Mouse (Mus musculus) lung, embryonic 16.5 days (tissue): ENCODE measurements around the gene Bcl11a. TPM values are rescaled to one million over a fixed set of nuclear protein-coding genes. Genes with fewer than 3 reads are reported as not detected.
A peak's percentile ranks its signal among the peaks of the same experiment; 100 is the strongest.

Experiments used
- ATAC-seq: fragments of 200-750 bp; cut with Nextera tagmentation; 2 replicates; pipeline ENCODE4 v1.8.0; 2017; ENCODE audit warnings: low read depth, mild to moderate bottlenecking, moderate library complexity
- H3K27ac ChIP-seq: fragments of 300-500 bp; sonication (generic); 2 replicates; pipeline ENCODE4 v1.5.1; 2014; ENCODE audit warnings: mild to moderate bottlenecking, control low read depth, low read length
- H3K27me3 ChIP-seq: fragments of 300-500 bp; sonication (generic); 2 replicates; pipeline ENCODE4 v1.6.1; 2014; ENCODE audit warnings: low read depth, low read length, mixed read lengths; ENCODE audit not compliant: control insufficient read depth, insufficient read depth
- H3K36me3 ChIP-seq: fragments of 300-500 bp; sonication (generic); 2 replicates; pipeline ENCODE4 v1.6.1; 2014; ENCODE audit warnings: low read length; ENCODE audit not compliant: control insufficient read depth, insufficient read depth
- H3K4me1 ChIP-seq: fragments of 300-500 bp; sonication (generic); replicated peaks from 2 replicates; pipeline ENCODE4 v1.6.1; 2014; ENCODE audit warnings: low read length, mixed read lengths; ENCODE audit not compliant: control insufficient read depth, insufficient read depth
- H3K4me2 ChIP-seq: fragments of 300-500 bp; sonication (generic); 2 replicates; pipeline ENCODE4 v1.6.1; 2014; ENCODE audit warnings: low read depth, low read length, control low read depth
- H3K4me3 ChIP-seq: fragments of 300-500 bp; sonication (generic); 2 replicates; pipeline ENCODE4 v1.5.1; 2014; ENCODE audit warnings: mild to moderate bottlenecking, low read length, control low read depth
- H3K9ac ChIP-seq: fragments of 300-500 bp; sonication (generic); 2 replicates; pipeline ENCODE4 v1.6.1; 2014; ENCODE audit warnings: low read length, control low read depth
- H3K9me3 ChIP-seq: fragments of 300-500 bp; sonication (generic); 2 replicates; pipeline ENCODE4 v1.6.1; 2016; ENCODE audit warnings: low read length; ENCODE audit not compliant: control insufficient read depth
- WGBS: fragments of 180-500 bp; shearing (Covaris S2); extraction: QIAGEN DNeasy Blood & Tissue Kit; methylation state at CpG from one replicate; pipeline ENCODE4 v1.1.7; 2014; 5-methylcytosine and 5-hydroxymethylcytosine counted together
- polyA plus RNA-seq: library from polyadenylated mRNA; unstranded; fragments of >200 nt; fragmentation: Nextera tagmentation; extraction: Ambion mirVana; gene quantifications from 2 replicates; pipeline ENCODE4 v1.2.1, GENCODE M21; 2015

Bcl11a gene
- polyA plus RNA-seq, 1 experiment from 2014 or later, result 15.3 TPM

GRCm38 (mm10) chr11:24148545-24148944 lies 70.7 kb downstream of the Bcl11a start:
- WGBS, result 73% methylated on average over 3 of the region's 3 CpGs
- H3K4me2 ChIP-seq, result no peak overlapping the region
- H3K27ac ChIP-seq, result no peak overlapping the region
- no peak for ATAC-seq
- H3K27me3 ChIP-seq, result no peaks in the 10 kb centered on the region
- no peak overlapping the region for H3K4me3 ChIP-seq
- no peak overlapping the region for H3K9ac ChIP-seq
- no peaks in the 10 kb centered on the region for H3K36me3 ChIP-seq
- H3K9me3 ChIP-seq, result no peaks in the 10 kb centered on the region
- no peaks in the 10 kb centered on the region for H3K4me1 ChIP-seq

DNA sequence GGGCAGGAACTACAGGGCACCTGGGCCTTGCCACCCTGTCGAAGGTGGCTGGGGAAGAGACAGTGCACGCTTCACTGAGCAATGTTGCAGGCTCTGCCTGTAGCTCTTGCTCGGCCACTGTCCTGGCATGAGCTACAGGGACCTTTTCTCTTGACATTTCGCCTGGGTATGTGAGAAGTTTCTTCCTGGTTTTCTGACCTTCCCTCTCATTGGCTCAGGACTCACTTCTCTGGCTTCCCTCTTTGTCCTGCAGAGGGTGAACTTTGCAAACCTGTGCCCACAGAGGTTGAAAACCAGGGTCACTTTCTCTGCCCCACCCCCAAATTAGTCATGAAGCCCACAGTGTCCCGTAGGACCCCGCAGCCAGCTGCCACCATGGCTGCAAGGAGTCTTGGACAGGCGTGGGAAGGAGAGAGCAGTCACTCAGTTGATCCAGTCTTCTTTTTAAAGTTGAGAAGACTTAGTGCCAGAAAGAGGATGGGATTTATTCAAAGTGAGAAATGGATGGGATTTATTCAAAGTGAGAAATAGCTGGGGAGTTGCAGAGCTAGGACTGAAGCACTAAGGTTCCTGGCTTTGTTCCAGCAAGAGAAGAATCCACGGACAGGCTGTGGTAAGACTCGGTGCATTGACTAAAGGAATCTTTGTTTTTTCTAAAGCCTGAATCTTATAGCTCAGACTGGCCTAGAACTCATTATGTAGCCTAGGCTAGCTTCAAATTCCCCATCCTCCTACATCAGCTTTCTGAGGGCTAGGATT lies 71.8 kb downstream of the Bcl11a start:
- H3K27ac ChIP-seq, result no peak overlapping the region
- H3K36me3 ChIP-seq, result no peaks in the 10 kb centered on the region
- H3K4me2 ChIP-seq, result no peak overlapping the region
- no peak overlapping the region for H3K9ac ChIP-seq
- ATAC-seq, result no peak
- H3K4me1 ChIP-seq, result no peaks in the 10 kb centered on the region
- no peaks in the 10 kb centered on the region for H3K9me3 ChIP-seq
- whole genome bisulfite sequencing, result 62% methylated on average over 9 of the region's 9 CpGs
- H3K27me3 ChIP-seq, result no peaks in the 10 kb centered on the region
- no peak overlapping the region for H3K4me3 ChIP-seq

DNA sequence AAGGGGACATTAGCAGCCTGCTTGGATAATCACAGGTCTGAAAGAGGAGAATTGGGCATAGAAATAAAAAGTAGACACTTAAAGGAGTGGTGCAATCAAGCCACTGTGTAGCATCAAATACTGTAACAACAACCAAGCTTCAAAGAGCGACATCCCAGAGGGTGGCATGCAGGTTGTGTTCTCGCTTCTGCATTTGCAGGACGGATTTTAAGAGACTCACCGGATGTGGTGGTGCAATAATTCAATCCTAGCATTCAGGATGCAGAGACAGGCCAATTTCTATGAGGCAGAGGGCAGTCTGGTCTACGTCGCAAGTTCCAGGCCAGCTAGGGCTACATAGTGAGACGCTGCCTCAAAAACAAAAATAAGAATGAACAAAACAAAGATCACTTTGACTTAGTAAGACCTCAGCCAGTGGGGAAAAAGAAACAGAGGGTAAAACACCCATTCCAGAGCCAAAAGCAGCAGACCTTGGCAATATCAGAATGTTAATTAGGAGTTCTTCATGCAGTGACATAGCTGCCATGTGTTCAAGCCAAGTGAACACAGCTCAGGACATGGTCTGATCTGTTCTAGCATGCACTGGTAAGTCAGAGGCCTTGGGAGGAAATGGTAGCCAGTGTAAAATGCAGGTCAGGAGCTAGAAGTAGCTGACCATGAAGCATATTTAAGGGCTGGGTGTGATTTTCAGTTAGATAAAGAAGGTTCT lies 74.4 kb downstream of the Bcl11a start:
- Histone ChIP-seq H3K27ac (no peak overlapping the region), H3K4me1 (no peaks in the 10 kb centered on the region), H3K36me3 (no peaks in the 10 kb centered on the region), H3K4me2 (no peak overlapping the region), H3K9ac (no peak overlapping the region), H3K4me3 (no peak overlapping the region), H3K27me3 (no peaks in the 10 kb centered on the region), H3K9me3 (no peaks in the 10 kb centered on the region)
- ATAC-seq, result no peak
- 92% methylated on average over 7 of the region's 7 CpGs for WGBS

DNA sequence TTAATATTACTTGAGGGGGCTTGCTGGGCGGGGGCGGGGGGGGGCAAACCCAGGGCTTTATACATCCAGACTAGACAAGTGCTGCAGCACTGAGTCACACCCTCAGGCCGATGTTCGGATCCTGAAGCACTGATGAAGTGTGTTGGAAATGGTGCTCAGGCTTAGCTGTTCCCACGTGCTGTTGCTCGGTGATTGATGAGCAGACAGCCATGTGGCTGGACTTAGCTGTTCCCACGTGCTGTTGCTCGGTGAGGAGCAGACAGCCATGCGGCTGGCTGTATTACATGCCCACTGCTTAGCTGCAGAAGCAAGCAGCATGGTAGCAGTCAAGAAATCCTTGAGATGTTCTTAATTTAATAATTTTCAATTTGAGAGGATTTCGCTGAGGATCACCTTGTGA lies 75.2 kb downstream of the Bcl11a start:
- no peaks in the 10 kb centered on the region for H3K27me3 ChIP-seq
- no peaks in the 10 kb centered on the region for H3K4me1 ChIP-seq
- no peaks in the 10 kb centered on the region for H3K9me3 ChIP-seq
- no peak overlapping the region for H3K27ac ChIP-seq
- peak; percentile 67 for ATAC-seq
- H3K36me3 ChIP-seq, result no peaks in the 10 kb centered on the region
- H3K4me3 ChIP-seq, result no peak overlapping the region
- H3K4me2 ChIP-seq, result no peak overlapping the region
- 45% methylated on average over 10 of the region's 10 CpGs for WGBS
- H3K9ac ChIP-seq, result no peak overlapping the region

DNA sequence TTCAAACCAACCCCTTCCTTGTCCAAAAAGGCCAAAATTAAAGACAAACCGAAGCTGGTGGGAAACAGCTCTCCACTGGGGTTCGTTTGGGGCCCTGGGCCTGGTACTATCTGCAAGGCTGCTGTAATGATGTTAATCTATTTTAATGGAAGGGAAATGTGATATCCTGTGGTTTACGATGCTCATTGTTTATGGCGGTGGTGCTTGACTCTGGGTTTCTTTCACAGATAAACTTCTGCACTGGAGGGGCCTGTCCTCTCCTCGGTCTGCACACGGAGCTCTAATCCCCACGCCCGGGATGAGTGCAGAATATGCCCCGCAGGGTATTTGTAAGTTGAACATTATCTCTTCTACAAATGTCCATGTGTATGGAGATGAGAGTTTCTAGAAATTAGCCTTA lies 80.2 kb downstream of the Bcl11a start:
- H3K4me3 ChIP-seq, result no peak overlapping the region
- H3K4me2 ChIP-seq, result no peak overlapping the region
- H3K9ac ChIP-seq, result no peak overlapping the region
- peaks cover 10% of the 10 kb centered on the region for H3K4me1 ChIP-seq
- H3K27me3 ChIP-seq, result no peaks in the 10 kb centered on the region
- ATAC-seq, result no peak
- no peak overlapping the region for H3K27ac ChIP-seq
- H3K9me3 ChIP-seq, result no peaks in the 10 kb centered on the region
- H3K36me3 ChIP-seq, result no peaks in the 10 kb centered on the region
- WGBS, result 72% methylated on average over 9 of the region's 9 CpGs

GRCm38 (mm10) chr11:24159656-24160055 lies 81.8 kb downstream of the Bcl11a start:
- peaks cover 10% of the 10 kb centered on the region for H3K4me1 ChIP-seq
- no peaks in the 10 kb centered on the region for H3K27me3 ChIP-seq
- H3K4me2 ChIP-seq, result no peak overlapping the region
- no peak overlapping the region for H3K27ac ChIP-seq
- WGBS, result 83% methylated on average over 2 of the region's 2 CpGs
- no peak overlapping the region for H3K9ac ChIP-seq
- ATAC-seq, result no peak
- H3K9me3 ChIP-seq, result no peaks in the 10 kb centered on the region
- no peak overlapping the region for H3K4me3 ChIP-seq
- H3K36me3 ChIP-seq, result peaks cover 8% of the 10 kb centered on the region; the same call in 1 of the 2 replicates

- Histone ChIP-seq H3K27me3 (no peaks in the 10 kb centered on the region), H3K9me3 (no peaks in the 10 kb centered on the region), H3K4me2 (no peak overlapping the region), H3K4me3 (no peak overlapping the region), H3K36me3 (peaks cover 8% of the 10 kb centered on the region; the same call in 1 of the 2 replicates), H3K9ac (no peak overlapping the region), H3K27ac (no peak overlapping the region), H3K4me1 (peaks cover 10% of the 10 kb centered on the region)
- ATAC-seq, result no peak
- WGBS, result 80% methylated on average over 2 of the region's 2 CpGs
Measured at GRCm38 (mm10) chr11:24161458-24161857, 83.6 kb downstream of the Bcl11a start.

DNA sequence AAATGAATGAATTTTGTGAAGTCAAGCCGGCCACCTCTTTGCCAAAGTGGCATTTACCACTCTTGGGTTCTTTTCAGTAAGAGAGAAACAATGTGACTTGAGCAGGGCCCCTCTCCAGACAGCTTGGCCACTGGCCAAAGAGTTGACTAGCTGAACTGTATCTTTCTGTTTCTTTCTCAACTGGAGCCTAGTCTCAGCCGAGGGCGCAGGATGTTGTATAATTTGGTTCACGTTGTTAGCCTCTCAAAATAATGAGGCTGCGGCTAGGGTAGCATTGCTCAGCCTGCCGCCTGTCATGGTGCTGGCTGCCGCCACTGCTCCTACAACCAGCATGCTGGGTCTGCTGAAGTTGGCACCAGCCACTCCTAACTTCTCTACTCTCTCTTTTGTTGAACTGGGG lies 84.2 kb downstream of the Bcl11a start:
- peak; percentile 86 for ATAC-seq
- Histone ChIP-seq H3K9ac (no peak overlapping the region), H3K27ac (peak overlapping the region; percentile 49; the same call in 1 of the 2 replicates), H3K36me3 (peaks cover 8% of the 10 kb centered on the region; the same call in 1 of the 2 replicates), H3K4me1 (peaks cover 10% of the 10 kb centered on the region), H3K27me3 (no peaks in the 10 kb centered on the region), H3K4me2 (no peak overlapping the region), H3K4me3 (no peak overlapping the region), H3K9me3 (no peaks in the 10 kb centered on the region)
- WGBS, result 17% methylated on average over 7 of the region's 7 CpGs

DNA sequence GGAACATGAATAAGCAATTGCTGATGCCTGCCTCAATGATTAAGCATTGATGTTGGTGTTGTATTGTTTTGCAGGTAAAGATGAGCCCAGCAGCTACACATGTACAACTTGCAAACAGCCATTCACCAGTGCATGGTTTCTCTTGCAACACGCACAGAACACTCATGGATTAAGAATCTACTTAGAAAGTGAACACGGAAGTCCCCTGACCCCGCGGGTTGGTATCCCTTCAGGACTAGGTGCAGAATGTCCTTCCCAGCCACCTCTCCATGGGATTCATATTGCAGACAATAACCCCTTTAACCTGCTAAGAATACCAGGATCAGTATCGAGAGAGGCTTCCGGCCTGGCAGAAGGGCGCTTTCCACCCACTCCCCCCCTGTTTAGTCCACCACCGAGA lies 85.2 kb downstream of the Bcl11a start:
- Histone ChIP-seq H3K27ac (no peak overlapping the region), H3K9ac (no peak overlapping the region), H3K4me3 (no peak overlapping the region), H3K4me2 (no peak overlapping the region), H3K36me3 (peaks cover 8% of the 10 kb centered on the region; the same call in 1 of the 2 replicates), H3K27me3 (no peaks in the 10 kb centered on the region), H3K4me1 (peaks cover 10% of the 10 kb centered on the region), H3K9me3 (no peaks in the 10 kb centered on the region)
- no peak for ATAC-seq
- 95% methylated on average over 8 of the region's 8 CpGs for WGBS
